Mouse (Mus musculus): ENCODE data around the gene Slc12a5. TPM values are rescaled to one million over a fixed set of nuclear protein-coding genes. Genes with fewer than 3 reads are reported as not detected.

Slc12a5 gene
- total RNA-seq, 2 experiments from 2014 or later, result 252 to 272 TPM

DNA sequence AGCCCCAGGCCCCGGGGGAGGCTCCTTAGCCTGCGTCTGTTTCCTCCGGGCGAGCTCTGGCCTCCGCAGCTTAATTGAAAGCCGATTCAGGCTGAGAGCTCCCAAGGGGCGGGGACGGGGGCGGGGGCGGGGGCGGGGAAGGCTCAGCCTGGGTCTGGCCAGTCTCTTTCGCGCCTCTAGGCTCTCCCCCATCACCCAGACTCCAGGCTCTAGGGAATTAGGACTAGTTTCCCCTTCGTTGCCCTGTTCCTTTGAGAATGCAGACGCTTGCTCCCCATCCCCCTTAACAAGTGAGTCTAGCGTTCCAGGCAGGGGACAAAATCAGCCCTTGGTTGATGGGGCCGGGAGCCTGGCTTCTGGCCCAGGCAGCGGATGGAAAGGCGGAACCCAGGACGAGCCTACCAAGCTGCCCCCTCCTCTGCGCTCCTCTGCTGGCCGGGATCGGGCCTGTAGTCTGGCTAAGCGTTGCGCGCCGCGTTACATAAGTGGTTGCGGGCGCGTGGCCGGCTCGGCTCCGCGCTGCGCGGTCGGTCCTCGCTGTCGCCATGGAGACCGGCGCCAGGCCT, 10.1 kb downstream of the Slc12a5 start:
- peak in 1 of 2 experiments; percentile 62 for DNase-seq (ENCODE audit: low spot score in 2 of 2)

DNA sequence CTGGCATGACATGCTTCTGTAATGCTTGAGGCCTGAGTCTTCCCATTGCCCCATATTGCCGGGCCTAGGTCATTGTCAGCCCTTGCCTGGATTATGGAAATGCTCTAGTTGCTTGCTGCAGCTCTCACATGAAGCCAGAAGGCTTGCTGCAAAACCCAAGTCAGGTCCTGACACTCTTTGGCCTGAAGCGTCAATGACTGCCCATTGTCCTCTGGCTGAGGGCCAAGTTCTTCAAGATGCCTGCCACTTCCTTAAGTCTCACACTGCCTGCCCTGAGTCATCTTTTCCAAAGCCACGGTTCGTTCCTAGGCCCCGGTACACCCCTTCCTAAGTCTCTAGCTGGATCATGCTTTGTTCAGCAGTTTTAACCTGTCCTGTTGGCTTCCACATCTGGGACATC, 12.0 kb downstream of the Slc12a5 start:
- no peak for DNase-seq (ENCODE audit: low spot score in 2 of 2)

GRCm38 (mm10) chr2:164975611-164976010, 15.0 kb downstream of the Slc12a5 start:
- no peak for DNase-seq (ENCODE audit: low spot score in 2 of 2)

GRCm38 (mm10) chr2:164979749-164980148, 19.1 kb downstream of the Slc12a5 start:
- DNase-seq (ENCODE audit: low spot score in 2 of 2), result no peak

DNA sequence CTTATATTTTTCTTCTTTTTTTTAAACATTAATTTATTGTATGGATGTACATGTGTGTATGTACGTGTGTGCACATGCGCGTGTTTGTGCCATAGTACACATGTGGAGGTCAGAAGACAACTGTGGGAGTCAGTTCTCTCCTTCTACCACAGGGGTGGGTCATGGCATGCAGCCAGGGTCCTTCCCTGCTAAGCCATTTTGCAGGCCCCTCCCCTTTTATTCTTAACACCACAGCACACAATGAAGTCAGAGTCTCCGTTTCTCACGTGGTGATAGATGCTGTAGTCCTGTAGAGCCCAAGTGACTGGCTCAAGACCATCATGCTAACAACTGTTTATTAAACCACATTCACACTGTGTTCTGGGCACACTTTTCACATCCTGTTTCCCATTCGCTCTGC, 25.4 kb downstream of the Slc12a5 start:
- DNase-seq (ENCODE audit: low spot score in 2 of 2), result no peak

DNA sequence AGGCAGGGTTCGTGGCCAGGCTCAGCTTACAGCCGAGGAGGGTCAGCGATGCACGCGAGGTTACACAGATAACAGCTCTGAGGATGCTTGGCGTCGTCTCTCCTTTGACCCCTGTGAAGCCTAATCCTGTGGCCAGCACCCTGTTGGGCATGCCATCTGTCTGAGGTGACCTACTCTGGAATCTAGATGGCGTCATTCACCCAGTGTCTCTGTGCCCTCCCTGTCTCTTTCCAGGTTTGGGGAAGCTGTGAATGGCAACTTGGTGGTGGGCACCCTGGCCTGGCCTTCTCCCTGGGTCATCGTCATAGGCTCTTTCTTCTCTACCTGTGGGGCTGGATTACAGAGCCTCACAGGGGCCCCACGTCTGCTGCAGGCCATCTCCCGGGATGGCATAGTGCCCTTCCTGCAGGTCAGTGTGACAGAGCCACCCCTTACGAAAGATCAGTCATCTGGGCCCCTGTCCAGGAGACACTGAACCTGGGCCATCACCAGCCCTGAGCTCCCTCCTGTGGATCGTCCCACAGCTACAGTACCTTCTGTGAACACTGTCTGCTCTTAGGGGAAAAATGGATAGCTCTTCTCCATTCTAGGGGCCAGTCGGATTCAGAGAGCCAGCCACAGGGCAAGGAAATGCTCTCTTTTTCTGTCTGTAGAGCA, 25.9 kb downstream of the Slc12a5 start:
- DNase-seq (ENCODE audit: low spot score in 2 of 2), result no peak

DNA sequence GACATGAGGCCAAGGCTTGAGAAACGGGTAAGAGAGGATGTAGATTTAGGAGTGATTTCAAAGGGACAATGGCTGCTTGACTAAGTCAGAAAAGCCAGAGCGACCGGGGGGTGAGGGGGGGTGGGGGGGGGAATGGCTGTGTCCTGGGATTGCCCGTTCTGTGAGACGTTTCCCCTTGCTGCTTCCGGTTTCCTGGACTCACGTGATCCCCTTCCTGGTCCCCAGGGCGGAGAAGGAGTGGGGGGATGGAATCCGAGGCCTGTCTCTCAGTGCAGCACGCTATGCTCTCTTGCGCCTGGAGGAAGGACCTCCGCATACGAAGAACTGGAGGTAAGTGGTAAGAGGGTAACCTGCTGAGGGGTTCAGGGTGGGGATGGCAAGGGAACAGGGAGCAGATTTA, 28.2 kb downstream of the Slc12a5 start:
- DNase-seq (ENCODE audit: low spot score in 2 of 2), result no peak

DNA sequence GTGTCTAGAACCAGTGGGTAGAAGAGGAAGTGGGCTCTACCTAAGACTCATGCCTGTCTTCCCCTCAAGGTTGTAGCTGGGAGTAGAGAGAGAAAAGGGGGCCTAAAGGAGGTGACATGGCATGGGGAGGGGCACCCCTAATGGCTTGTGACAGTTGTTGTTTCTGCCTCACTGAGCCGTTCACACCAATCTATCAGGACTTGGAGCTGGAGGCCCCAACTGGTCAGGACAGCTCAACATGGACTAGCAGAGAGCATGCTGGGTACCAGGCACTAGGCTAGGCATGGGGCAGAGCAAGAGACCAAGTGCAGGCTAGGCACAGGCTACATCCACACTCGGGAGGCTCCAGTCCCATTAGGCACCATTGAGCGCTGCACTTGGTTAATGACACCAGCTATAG, 30.5 kb downstream of the Slc12a5 start:
- DNase-seq (ENCODE audit: low spot score in 2 of 2), result no peak

- no peak for DNase-seq (ENCODE audit: low spot score in 2 of 2)
Measured at GRCm38 (mm10) chr2:164991808-164992207, 31.2 kb downstream of the Slc12a5 start.

- no peak for DNase-seq (ENCODE audit: low spot score in 2 of 2)
Measured at GRCm38 (mm10) chr2:164994156-164994555, 33.6 kb downstream of the Slc12a5 start.

DNA sequence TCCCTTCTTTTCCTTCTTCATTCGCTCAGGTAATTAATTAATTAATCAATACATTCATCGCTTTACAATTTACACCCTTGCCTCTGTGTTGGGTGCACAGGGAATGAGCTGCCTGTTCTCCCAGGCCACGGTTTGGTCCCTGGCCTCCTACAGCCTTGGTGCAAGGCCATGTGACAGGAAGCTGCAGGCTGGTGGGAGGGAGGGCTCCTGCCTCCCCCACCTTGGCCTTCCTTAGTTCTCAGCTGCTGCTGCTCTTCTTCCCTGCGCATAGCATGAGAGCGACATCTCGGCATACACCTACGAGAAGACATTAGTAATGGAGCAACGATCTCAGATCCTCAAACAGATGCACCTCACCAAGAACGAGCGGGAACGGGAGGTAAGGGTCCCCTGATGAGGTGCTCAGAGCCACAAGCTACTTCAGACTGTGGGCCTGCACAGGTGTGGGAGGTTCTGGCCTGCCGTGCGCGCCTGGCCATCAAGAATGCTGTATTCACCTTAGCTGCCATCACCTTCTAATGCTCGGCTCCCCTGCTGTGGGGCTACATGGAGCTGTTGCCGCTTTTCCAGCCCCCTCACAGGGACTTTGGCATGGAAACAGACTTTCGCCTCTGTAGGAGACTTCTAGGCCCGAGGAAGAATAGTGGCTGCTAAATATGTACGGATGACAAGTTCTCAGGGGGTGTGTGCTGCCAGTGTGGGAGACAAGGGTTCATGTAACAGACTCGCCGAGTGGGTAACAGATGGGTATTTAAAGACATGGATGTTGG, 34.2 kb downstream of the Slc12a5 start:
- DNase-seq (ENCODE audit: low spot score in 2 of 2), result no peak

DNA sequence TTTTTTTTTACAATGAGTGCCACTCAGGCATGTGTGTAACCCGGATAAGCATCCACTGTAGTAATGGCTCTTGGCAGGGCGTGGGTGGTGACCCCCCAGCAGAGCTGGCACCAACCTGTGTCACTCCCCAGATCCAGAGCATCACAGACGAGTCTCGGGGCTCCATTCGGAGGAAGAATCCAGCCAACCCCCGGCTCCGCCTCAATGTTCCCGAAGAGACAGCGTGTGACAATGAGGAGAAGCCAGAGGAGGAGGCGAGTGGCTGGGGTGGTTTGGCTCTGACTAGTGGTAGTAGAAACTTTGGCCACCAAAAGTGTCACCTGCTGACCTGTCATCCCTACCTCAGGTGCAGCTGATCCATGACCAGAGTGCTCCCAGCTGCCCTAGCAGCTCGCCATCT, 35.4 kb downstream of the Slc12a5 start:
- no peak for DNase-seq (ENCODE audit: low spot score in 2 of 2)

DNA sequence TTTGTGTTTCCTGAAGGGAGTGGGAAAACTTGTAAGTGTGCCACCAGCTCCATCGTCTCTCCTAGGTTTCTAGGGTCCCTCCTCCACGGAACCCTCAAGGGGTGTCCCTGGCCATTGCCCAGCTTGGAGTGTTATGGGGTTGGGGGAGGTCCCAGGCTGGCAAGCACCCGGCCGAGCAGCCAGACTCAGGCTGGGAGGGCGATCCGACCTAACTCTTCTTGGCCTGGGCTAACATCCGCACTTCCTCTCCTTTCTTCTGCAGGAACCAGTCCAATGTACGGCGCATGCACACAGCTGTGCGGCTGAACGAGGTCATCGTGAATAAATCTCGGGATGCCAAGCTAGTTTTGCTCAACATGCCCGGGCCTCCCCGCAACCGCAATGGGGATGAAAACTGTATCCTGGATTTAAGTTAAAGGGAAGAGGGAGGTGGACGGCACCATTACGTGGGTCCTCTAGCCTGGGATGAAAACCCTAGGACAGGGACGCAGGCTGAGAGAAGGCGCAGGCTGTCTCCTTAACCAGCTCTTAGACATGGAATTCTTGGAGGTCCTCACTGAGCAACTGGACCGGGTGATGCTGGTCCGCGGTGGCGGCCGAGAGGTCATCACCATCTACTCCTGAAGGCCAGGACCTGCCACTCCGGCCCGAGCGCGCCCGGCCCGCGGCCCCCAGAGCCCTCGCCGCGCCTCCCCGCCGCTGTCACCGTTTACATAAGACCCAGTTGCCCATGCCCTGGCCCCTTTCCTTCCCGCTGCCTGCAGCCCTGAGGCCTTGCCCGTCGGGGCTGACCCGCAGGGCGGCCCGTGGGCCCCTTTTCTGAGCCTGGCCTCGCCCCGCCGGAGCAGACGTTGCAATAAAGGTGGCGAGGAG, 36.5 kb downstream of the Slc12a5 start:
- DNase-seq (ENCODE audit: low spot score in 2 of 2), result no peak

GRCm38 (mm10) chr2:164997721-164998428, 37.3 kb downstream of the Slc12a5 start:
- peak; percentile 26 to 46 for DNase-seq (ENCODE audit: low spot score in 2 of 2)

GRCm38 (mm10) chr2:165001958-165002357, 41.4 kb downstream of the Slc12a5 start:
- DNase-seq (ENCODE audit: low spot score in 2 of 2), result no peak

DNA sequence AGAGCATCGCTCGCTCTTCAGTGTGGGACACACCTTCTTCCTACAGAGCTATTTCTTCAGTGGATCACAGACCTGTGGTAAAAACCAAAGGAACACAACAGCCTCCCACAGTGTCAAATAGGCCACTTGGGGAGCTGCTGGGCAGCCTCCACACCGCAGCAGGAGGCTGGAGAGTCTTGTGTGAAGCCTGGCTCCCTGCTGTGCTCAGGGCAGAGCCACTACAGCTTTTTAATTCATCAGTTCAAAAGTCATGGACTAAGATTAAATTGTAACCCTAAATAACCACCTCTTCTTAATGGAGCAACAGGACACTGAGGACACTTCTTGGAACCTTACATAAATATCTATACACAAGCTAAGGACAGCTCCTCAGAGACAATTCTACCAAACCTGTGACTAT, 42.5 kb downstream of the Slc12a5 start:
- DNase-seq (ENCODE audit: low spot score in 2 of 2), result no peak

- DNase-seq (ENCODE audit: low spot score in 2 of 2), result no peak
Measured at GRCm38 (mm10) chr2:165004237-165004636, 43.6 kb downstream of the Slc12a5 start.

DNA sequence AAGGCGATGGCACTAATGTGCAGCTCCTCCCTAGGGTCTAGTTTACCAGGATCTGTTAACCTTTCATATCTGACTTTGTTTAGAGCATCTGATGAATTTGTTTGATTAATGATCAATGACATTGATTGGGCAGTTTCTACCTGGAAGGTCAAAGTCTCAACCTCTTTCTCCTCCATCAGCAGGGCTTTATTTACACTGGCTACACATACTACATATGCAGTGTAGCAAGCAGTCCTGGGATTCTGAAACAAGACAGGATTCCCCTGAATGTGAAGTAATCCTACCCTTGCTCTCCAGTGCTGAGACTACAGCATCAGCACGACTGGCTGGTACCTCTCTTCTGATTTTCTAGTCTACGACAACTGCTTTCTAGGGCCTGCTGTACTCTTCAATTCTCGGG, 46.2 kb downstream of the Slc12a5 start:
- no peak for DNase-seq (ENCODE audit: low spot score in 2 of 2)

DNA sequence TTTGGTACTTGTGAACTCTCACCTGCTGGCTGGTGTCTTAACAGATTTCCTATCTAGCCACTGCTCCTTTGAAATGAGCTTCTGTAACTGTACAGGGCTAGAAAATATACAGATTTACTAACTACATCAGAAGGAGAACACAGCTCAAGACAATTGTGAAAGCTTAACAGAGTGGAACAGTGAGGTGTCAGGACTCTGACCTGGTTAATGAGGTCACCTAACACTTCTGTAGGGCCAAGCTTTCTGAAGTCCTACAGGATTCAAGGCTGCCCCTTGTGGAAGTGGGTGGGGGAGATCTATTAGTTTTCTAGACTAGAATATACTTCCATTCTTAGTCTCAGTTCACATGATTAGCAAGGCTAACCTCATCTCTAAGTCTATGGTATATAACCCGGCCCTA, 47.4 kb downstream of the Slc12a5 start:
- no peak for DNase-seq (ENCODE audit: low spot score in 2 of 2)

GRCm38 (mm10) chr2:165009161-165009560, 48.6 kb downstream of the Slc12a5 start:
- DNase-seq (ENCODE audit: low spot score in 2 of 2), result no peak

GRCm38 (mm10) chr2:165009581-165009980, 49.0 kb downstream of the Slc12a5 start:
- no peak for DNase-seq (ENCODE audit: low spot score in 2 of 2)

Data from layer of hippocampus, postnatal 10 days (tissue).